Mouse (Mus musculus): ENCODE measurements around the gene Runx1. TPM values are rescaled to one million over a fixed set of nuclear protein-coding genes. Genes with fewer than 3 reads are reported as not detected.

The Runx1 gene
- polyA plus RNA-seq, 1 experiment from 2014 or later: 1.7 TPM

- Histone ChIP-seq H3K9ac (no peak overlapping the region), H3K27ac (no peak overlapping the region), H3K4me3 (no peak overlapping the region), H3K9me3 (replicated peaks) (no peaks in the 10 kb centered on the region), H3K4me2 (no peak overlapping the region), H3K27me3 (peaks cover 41% of the 10 kb centered on the region), H3K36me3 (no peaks in the 10 kb centered on the region), H3K4me1 (replicated peaks) (peaks cover 2% of the 10 kb centered on the region; the same call in 1 of the 2 replicates)
- WGBS: 64% methylated on average over 5 of the region's 5 CpGs
- no peak for ATAC-seq (replicated peaks; ENCODE audit: insufficient number of reproducible peaks, insufficient read depth, low FRiP score, low read depth)
Observed at GRCm38 (mm10) chr16:92814366-92815194, 11.4 kb downstream of the Runx1 start.

GRCm38 (mm10) chr16:92812405-92812804 lies 13.5 kb downstream of the Runx1 start:
- no peaks in the 10 kb centered on the region for H3K9me3 ChIP-seq (replicated peaks)
- peaks cover 9% of the 10 kb centered on the region for H3K4me1 ChIP-seq (replicated peaks)
- no peak overlapping the region for H3K27ac ChIP-seq
- no peaks in the 10 kb centered on the region for H3K36me3 ChIP-seq
- H3K4me2 ChIP-seq: no peak overlapping the region
- no peak overlapping the region for H3K9ac ChIP-seq
- ATAC-seq (replicated peaks; ENCODE audit: insufficient number of reproducible peaks, insufficient read depth, low FRiP score, low read depth): no peak
- H3K4me3 ChIP-seq: no peak overlapping the region
- 49% methylated on average over 3 of the region's 3 CpGs for WGBS
- peaks cover 20% of the 10 kb centered on the region for H3K27me3 ChIP-seq

- ATAC-seq (replicated peaks; ENCODE audit: insufficient number of reproducible peaks, insufficient read depth, low FRiP score, low read depth): no peak
- Histone ChIP-seq H3K4me2 (no peak overlapping the region), H3K9ac (no peak overlapping the region), H3K9me3 (replicated peaks) (no peaks in the 10 kb centered on the region), H3K27ac (no peak overlapping the region), H3K4me1 (replicated peaks) (peaks cover 9% of the 10 kb centered on the region), H3K4me3 (no peak overlapping the region), H3K27me3 (peaks cover 6% of the 10 kb centered on the region; the same call in 1 of the 2 replicates), H3K36me3 (no peaks in the 10 kb centered on the region)
- WGBS: 76% methylated on average over 8 of the region's 8 CpGs
Observed at GRCm38 (mm10) chr16:92810568-92811240, 15.2 kb downstream of the Runx1 start.

- Histone ChIP-seq H3K27ac (no peak overlapping the region), H3K4me1 (replicated peaks) (peaks cover 9% of the 10 kb centered on the region), H3K9me3 (replicated peaks) (no peaks in the 10 kb centered on the region), H3K9ac (no peak overlapping the region), H3K4me2 (no peak overlapping the region), H3K27me3 (0 out of 2 replicates have a peak, but pooled peaks cover 11% of the 10 kb centered on the region), H3K4me3 (no peak overlapping the region), H3K36me3 (no peaks in the 10 kb centered on the region)
- no peak for ATAC-seq (replicated peaks; ENCODE audit: insufficient number of reproducible peaks, insufficient read depth, low FRiP score, low read depth)
- 75% methylated on average over 8 of the region's 8 CpGs for WGBS
Observed at GRCm38 (mm10) chr16:92807772-92808171, 18.2 kb downstream of the Runx1 start.

GRCm38 (mm10) chr16:92803076-92803580 lies 22.8 kb downstream of the Runx1 start:
- 80% methylated on average over 7 of the region's 7 CpGs for WGBS
- ATAC-seq (replicated peaks; ENCODE audit: insufficient number of reproducible peaks, insufficient read depth, low FRiP score, low read depth): no peak

GRCm38 (mm10) chr16:92801567-92801966 lies 24.4 kb downstream of the Runx1 start:
- Histone ChIP-seq H3K4me1 (replicated peaks) (0 out of 2 replicates have a peak, but pooled peaks cover 3% of the 10 kb centered on the region), H3K27ac (no peak overlapping the region), H3K36me3 (no peaks in the 10 kb centered on the region), H3K9ac (no peak overlapping the region), H3K27me3 (peaks cover 27% of the 10 kb centered on the region; the same call in 1 of the 2 replicates), H3K4me3 (no peak overlapping the region), H3K9me3 (replicated peaks) (no peaks in the 10 kb centered on the region), H3K4me2 (no peak overlapping the region; the same call in 1 of the 2 replicates)
- WGBS: 39% methylated on average over 12 of the region's 12 CpGs
- ATAC-seq (replicated peaks; ENCODE audit: insufficient number of reproducible peaks, insufficient read depth, low FRiP score, low read depth): no peak

More at GRCm38 (mm10) chr16:92803076-92803580, 22.8 kb downstream of the Runx1 start:
- Histone ChIP-seq H3K36me3 (no peaks in the 10 kb centered on the region), H3K9ac (no peak overlapping the region), H3K27ac (no peak overlapping the region), H3K27me3 (peaks cover 27% of the 10 kb centered on the region; the same call in 1 of the 2 replicates), H3K4me1 (replicated peaks) (0 out of 2 replicates have a peak, but pooled peaks cover 3% of the 10 kb centered on the region), H3K4me2 (no peak overlapping the region), H3K9me3 (replicated peaks) (no peaks in the 10 kb centered on the region), H3K4me3 (no peak overlapping the region)

GRCm38 (mm10) chr16:92800845-92801244 lies 25.1 kb downstream of the Runx1 start:
- Histone ChIP-seq H3K9me3 (replicated peaks) (no peaks in the 10 kb centered on the region), H3K27me3 (peaks cover 27% of the 10 kb centered on the region; the same call in 1 of the 2 replicates)
- WGBS: 75% methylated on average over 5 of the region's 5 CpGs

GRCm38 (mm10) chr16:92799940-92800339 lies 26.0 kb downstream of the Runx1 start:
- no peak overlapping the region for H3K27ac ChIP-seq
- H3K9ac ChIP-seq: no peak overlapping the region
- no peak overlapping the region for H3K4me2 ChIP-seq
- H3K27me3 ChIP-seq: peaks cover 28% of the 10 kb centered on the region
- no peak overlapping the region for H3K4me3 ChIP-seq
- no peak for ATAC-seq (replicated peaks; ENCODE audit: insufficient number of reproducible peaks, insufficient read depth, low FRiP score, low read depth)
- H3K4me1 ChIP-seq (replicated peaks): 0 out of 2 replicates have a peak, but pooled peaks cover 3% of the 10 kb centered on the region
- H3K9me3 ChIP-seq (replicated peaks): no peaks in the 10 kb centered on the region
- 87% methylated on average over 7 of the region's 7 CpGs for WGBS
- H3K36me3 ChIP-seq: no peaks in the 10 kb centered on the region

More at GRCm38 (mm10) chr16:92800845-92801244, 25.1 kb downstream of the Runx1 start:
- Histone ChIP-seq H3K4me2 (no peak overlapping the region), H3K27ac (no peak overlapping the region), H3K4me1 (replicated peaks) (0 out of 2 replicates have a peak, but pooled peaks cover 3% of the 10 kb centered on the region), H3K36me3 (no peaks in the 10 kb centered on the region), H3K9ac (no peak overlapping the region), H3K4me3 (no peak overlapping the region)
- ATAC-seq (replicated peaks; ENCODE audit: insufficient number of reproducible peaks, insufficient read depth, low FRiP score, low read depth): no peak

- Histone ChIP-seq H3K9me3 (replicated peaks) (no peaks in the 10 kb centered on the region), H3K27ac (no peak overlapping the region), H3K27me3 (peaks cover 5% of the 10 kb centered on the region; the same call in 1 of the 2 replicates), H3K9ac (no peak overlapping the region), H3K4me1 (replicated peaks) (0 out of 2 replicates have a peak, but pooled peaks cover 2% of the 10 kb centered on the region), H3K4me3 (no peak overlapping the region), H3K36me3 (no peaks in the 10 kb centered on the region), H3K4me2 (no peak overlapping the region)
- WGBS: 60% methylated on average over 6 of the region's 6 CpGs
- no peak for ATAC-seq (replicated peaks; ENCODE audit: insufficient number of reproducible peaks, insufficient read depth, low FRiP score, low read depth)
Observed at GRCm38 (mm10) chr16:92794197-92794596, 31.8 kb downstream of the Runx1 start.

GRCm38 (mm10) chr16:92793741-92794140 lies 32.2 kb downstream of the Runx1 start:
- Histone ChIP-seq H3K27me3 (peaks cover 4% of the 10 kb centered on the region; the same call in 1 of the 2 replicates), H3K36me3 (no peaks in the 10 kb centered on the region), H3K9me3 (replicated peaks) (no peaks in the 10 kb centered on the region), H3K4me2 (no peak overlapping the region), H3K9ac (no peak overlapping the region), H3K4me3 (no peak overlapping the region), H3K27ac (no peak overlapping the region), H3K4me1 (replicated peaks) (0 out of 2 replicates have a peak, but pooled peaks cover 2% of the 10 kb centered on the region)
- no peak for ATAC-seq (replicated peaks; ENCODE audit: insufficient number of reproducible peaks, insufficient read depth, low FRiP score, low read depth)
- WGBS: 60% methylated on average over 8 of the region's 8 CpGs

- Histone ChIP-seq H3K4me3 (no peak overlapping the region), H3K4me1 (replicated peaks) (0 out of 2 replicates have a peak, but pooled peaks cover 2% of the 10 kb centered on the region), H3K27me3 (peaks cover 5% of the 10 kb centered on the region; the same call in 1 of the 2 replicates), H3K27ac (no peak overlapping the region), H3K4me2 (no peak overlapping the region), H3K36me3 (no peaks in the 10 kb centered on the region), H3K9ac (no peak overlapping the region), H3K9me3 (replicated peaks) (no peaks in the 10 kb centered on the region)
- no peak for ATAC-seq (replicated peaks; ENCODE audit: insufficient number of reproducible peaks, insufficient read depth, low FRiP score, low read depth)
- 64% methylated on average over 4 of the region's 4 CpGs for WGBS
Observed at GRCm38 (mm10) chr16:92792905-92793304, 33.0 kb downstream of the Runx1 start.
